Mouse (Mus musculus) brain, adult 2 months (tissue): ENCODE data around the gene Klrc3.
"Not testable (repeated sequence)": the region's sequence is repeated elsewhere in the genome, so short reads cannot be mapped to it uniquely, and the experiment has no call there.

Experiments
- DNase-seq: peaks from one replicate; pipeline ENCODE4 v3.0.0; 2011; ENCODE audit warnings: low read depth, low spot score

The Klrc3 gene

GRCm38 (mm10) chr6:129643237-129643636, at the start of gene Klrc3:
Gene Klrc3 (minus strand): TSS chr6:129643337.
- not testable (repeated sequence) for DNase-seq

- not testable (repeated sequence) for DNase-seq
These were observed 48.3 kb upstream of the Klrc3 start for GRCm38 (mm10) chr6:129691436-129691835.

- peak; percentile 14 for DNase-seq
These were observed 37.2 kb upstream of the Klrc3 start for GRCm38 (mm10) chr6:129680379-129680778.

- no peak for DNase-seq
These were observed 35.7 kb upstream of the Klrc3 start, which contains the start of gene Klrc1 for GRCm38 (mm10) chr6:129678873-129679272. Gene Klrc1 (minus strand): TSS chr6:129678973.

- not testable (repeated sequence) for DNase-seq
These were observed 18.2 kb upstream of the Klrc3 start for GRCm38 (mm10) chr6:129661301-129661700.

- DNase-seq: not testable (repeated sequence)
These were observed 17.5 kb upstream of the Klrc3 start, which contains the start of gene Klrc2 for GRCm38 (mm10) chr6:129660589-129660988. Gene Klrc2 (minus strand): TSS chr6:129660689.

- not testable (repeated sequence) for DNase-seq
These were observed 917 bp upstream of the Klrc3 start for GRCm38 (mm10) chr6:129644054-129644453.

GRCm38 (mm10) chr6:129631046-129631445, 12.1 kb downstream of the Klrc3 start:
- DNase-seq: not testable (repeated sequence)

- DNase-seq: no peak
These were observed 19.4 kb downstream of the Klrc3 start, which contains the start of gene Klrk1 for GRCm38 (mm10) chr6:129623735-129624134. Gene Klrk1 (minus strand): TSS chr6:129623864.

GRCm38 (mm10) chr6:129608372-129608771, 34.8 kb downstream of the Klrc3 start:
- no peak for DNase-seq

GRCm38 (mm10) chr6:129591508-129591907, 51.6 kb downstream of the Klrc3 start, which contains the start of gene Klrd1:
Gene Klrd1 (plus strand): TSS chr6:129591782.
- DNase-seq: no peak
